Mouse (Mus musculus) gastrocnemius, postnatal 10 days (tissue): ENCODE results near the gene Gm8251. TPM values are rescaled to one million over a fixed set of nuclear protein-coding genes. Genes with fewer than 3 reads are reported as not detected.
"Not testable (repeated sequence)": the region's sequence is repeated elsewhere in the genome, so short reads cannot be mapped to it uniquely, and the experiment has no call there.

Experiments used
- DNase-seq: peaks from one replicate; pipeline ENCODE4 v3.0.0; 2021; ENCODE audit warnings: mixed read lengths
- long read RNA-seq, 2 experiments: library from polyadenylated mRNA; stranded (forward); transcript quantifications; one replicate each; pipeline ENCODE4 v2.0.0; 2021
- total RNA-seq, 2 experiments: library from RNA; stranded (reverse); gene quantifications; 2 replicates each; pipeline ENCODE4 v1.2.3; 2021

The Gm8251 gene
- not detected for total RNA-seq
- long read RNA-seq, experiment 1: 0 reads
- long read RNA-seq, experiment 2: 0 reads

- DNase-seq: no peak
Observed at GRCm38 (mm10) chr1:44061836-44062235, at the start of gene Gm8251. Gene Gm8251 (minus strand): TSS chr1:44061936.

GRCm38 (mm10) chr1:44102939-44103338 is 41.2 kb upstream of the Gm8251 start:
- no peak for DNase-seq

- DNase-seq: peak; percentile 92
Observed at GRCm38 (mm10) chr1:44102259-44102717, 40.6 kb upstream of the Gm8251 start, which contains the start of gene Tex30. Gene Tex30 (minus strand): TSS chr1:44102441.

- no peak for DNase-seq
Observed at GRCm38 (mm10) chr1:44101448-44102225, 39.9 kb upstream of the Gm8251 start.

GRCm38 (mm10) chr1:44064625-44065024 is 2.9 kb upstream of the Gm8251 start:
- DNase-seq: peak; percentile 40

- no peak for DNase-seq
Observed at GRCm38 (mm10) chr1:44063439-44063838, 1.7 kb upstream of the Gm8251 start.

GRCm38 (mm10) chr1:44057805-44058204 is 3.9 kb downstream of the Gm8251 start:
- DNase-seq: no peak

- DNase-seq: no peak
Observed at GRCm38 (mm10) chr1:44046556-44046955, 15.2 kb downstream of the Gm8251 start.

GRCm38 (mm10) chr1:44045689-44046088 is 16.0 kb downstream of the Gm8251 start:
- not testable (repeated sequence) for DNase-seq

- DNase-seq: no peak
Observed at GRCm38 (mm10) chr1:44042555-44042915, 19.2 kb downstream of the Gm8251 start.

- peak; percentile 64 for DNase-seq
Observed at GRCm38 (mm10) chr1:44041797-44042554, 19.8 kb downstream of the Gm8251 start.

GRCm38 (mm10) chr1:44032948-44033347 is 28.8 kb downstream of the Gm8251 start:
- DNase-seq: no peak

GRCm38 (mm10) chr1:44032213-44032612 is 29.5 kb downstream of the Gm8251 start:
- DNase-seq: no peak

GRCm38 (mm10) chr1:44027651-44028050 is 34.1 kb downstream of the Gm8251 start:
- peak; percentile 14 for DNase-seq

GRCm38 (mm10) chr1:44022656-44023055 is 39.1 kb downstream of the Gm8251 start:
- no peak for DNase-seq

- no peak for DNase-seq
Observed at GRCm38 (mm10) chr1:44019934-44020333, 41.8 kb downstream of the Gm8251 start, which contains the start of gene Mettl21c. Gene Mettl21c (minus strand): TSS chr1:44020034.

- DNase-seq: no peak
Observed at GRCm38 (mm10) chr1:44015556-44015955, 46.2 kb downstream of the Gm8251 start.

Other genes with a start within 250 kb of the Gm8251 start
- gene Uxs1, start 234.1 kb downstream of the Gm8251 start, total RNA-seq: 10 to 100 TPM; 14.9 to 16.2 TPM
- gene Tpp2, start 128.3 kb downstream of the Gm8251 start, total RNA-seq: 10 to 100 TPM; 39.2 to 41.8 TPM
- gene Mettl21c, start 41.9 kb downstream of the Gm8251 start, total RNA-seq: 100 to 1,000 TPM in 1 of 2 experiments, 10 to 100 TPM in 1; 89.0 to 108 TPM
- gene Tex30, start 40.5 kb upstream of the Gm8251 start, total RNA-seq: 1 to 10 TPM; 5.5 to 6.8 TPM
- 10 to 100 TPM; 12.3 to 14.3 TPM for gene Kdelc1, start 56.9 kb upstream of the Gm8251 start, total RNA-seq
- 1 to 10 TPM; 8.1 to 8.8 TPM for gene Bivm, start 57.0 kb upstream of the Gm8251 start, total RNA-seq
- gene Ercc5, start 85.8 kb upstream of the Gm8251 start, total RNA-seq: 10 to 100 TPM; 10.7 to 12.6 TPM
- gene Mettl21e, start 157.0 kb upstream of the Gm8251 start, total RNA-seq: 1 to 10 TPM in 1 of 2 experiments, under 1 TPM in 1; 0.45 to 1.6 TPM